Mouse (Mus musculus) cerebellum, postnatal 14 days (tissue): ENCODE data around the gene Krt25.
A peak's percentile ranks its signal among the peaks of the same experiment; 100 is the strongest.

Source experiments
- DNase-seq, 2 experiments: peaks; one replicate each; pipeline ENCODE4 v3.0.0; 2021; ENCODE audit warnings: mixed read lengths in 2 of 2

Krt25 gene

GRCm38 (mm10) chr11:99322851-99323250, at the start of gene Krt25:
Krt25 (minus strand) TSS chr11:99322951.
- no peak for DNase-seq

GRCm38 (mm10) chr11:99369853-99370451, 47.2 kb upstream of the Krt25 start:
- DNase-seq, result peak; percentile 61 to 69

- DNase-seq, result peak in 1 of 2 experiments; percentile 57
These were observed 46.5 kb upstream of the Krt25 start for GRCm38 (mm10) chr11:99369229-99369628.

- peak in 1 of 2 experiments; percentile 68 for DNase-seq
These were observed 44.0 kb upstream of the Krt25 start for GRCm38 (mm10) chr11:99366791-99367190.

GRCm38 (mm10) chr11:99364412-99364811, 41.7 kb upstream of the Krt25 start:
- peak; percentile 61 to 62 for DNase-seq

- no peak for DNase-seq
These were observed 38.7 kb upstream of the Krt25 start for GRCm38 (mm10) chr11:99361423-99361822.

GRCm38 (mm10) chr11:99351004-99351403, 28.3 kb upstream of the Krt25 start, which contains the start of gene Krt27:
Krt27 (minus strand) TSS chr11:99351104.
- DNase-seq, result no peak

- no peak for DNase-seq
These were observed 16.6 kb upstream of the Krt25 start for GRCm38 (mm10) chr11:99339299-99339847.

GRCm38 (mm10) chr11:99337866-99338265, 15.1 kb upstream of the Krt25 start, which contains the start of gene Krt26:
Krt26 (minus strand) TSS chr11:99337966.
- DNase-seq, result no peak

- DNase-seq, result peak in 1 of 2 experiments; percentile 8
These were observed 10.7 kb upstream of the Krt25 start for GRCm38 (mm10) chr11:99333426-99333825.

GRCm38 (mm10) chr11:99329655-99330054, 6.9 kb upstream of the Krt25 start:
- DNase-seq, result no peak

GRCm38 (mm10) chr11:99321094-99321493, 1.7 kb downstream of the Krt25 start:
- DNase-seq, result no peak

GRCm38 (mm10) chr11:99319127-99319526, 3.6 kb downstream of the Krt25 start:
- DNase-seq, result no peak

GRCm38 (mm10) chr11:99316543-99316942, 6.2 kb downstream of the Krt25 start:
- DNase-seq, result no peak

- DNase-seq, result no peak
These were observed 8.2 kb downstream of the Krt25 start for GRCm38 (mm10) chr11:99314594-99314993.

GRCm38 (mm10) chr11:99310882-99311281, 11.9 kb downstream of the Krt25 start:
- DNase-seq, result peak in 1 of 2 experiments; percentile 22

- peak; percentile 78 to 83 for DNase-seq
These were observed 15.2 kb downstream of the Krt25 start for GRCm38 (mm10) chr11:99307579-99307978.

GRCm38 (mm10) chr11:99295039-99295438, 27.7 kb downstream of the Krt25 start:
- DNase-seq, result peak in 1 of 2 experiments; percentile 24

- peak; percentile 78 to 84 for DNase-seq
These were observed 29.9 kb downstream of the Krt25 start for GRCm38 (mm10) chr11:99292846-99293245.

- no peak for DNase-seq
These were observed 37.9 kb downstream of the Krt25 start, which contains the start of gene Krt24 for GRCm38 (mm10) chr11:99284833-99285312. Krt24 (minus strand) TSS chr11:99285262.

GRCm38 (mm10) chr11:99284011-99284410, 38.7 kb downstream of the Krt25 start:
- DNase-seq, result peak; percentile 38 to 58

GRCm38 (mm10) chr11:99283334-99283733, 39.4 kb downstream of the Krt25 start:
- DNase-seq, result peak in 1 of 2 experiments; percentile 22

- DNase-seq, result peak; percentile 42 to 45
These were observed 41.6 kb downstream of the Krt25 start for GRCm38 (mm10) chr11:99281116-99281515.

- peak in 1 of 2 experiments; percentile 41 for DNase-seq
These were observed 42.8 kb downstream of the Krt25 start for GRCm38 (mm10) chr11:99279986-99280385.
